Mouse (Mus musculus): ENCODE data around the gene Cdhr5. TPM values are rescaled to one million over a fixed set of nuclear protein-coding genes. Genes with fewer than 3 reads are reported as not detected.
"Not testable (repeated sequence)": the region's sequence is repeated elsewhere in the genome, so short reads cannot be mapped to it uniquely, and the experiment has no call there.

Cdhr5 gene
- polyA plus RNA-seq, 1 experiment from 2014 or later = 0.19 TPM

DNA sequence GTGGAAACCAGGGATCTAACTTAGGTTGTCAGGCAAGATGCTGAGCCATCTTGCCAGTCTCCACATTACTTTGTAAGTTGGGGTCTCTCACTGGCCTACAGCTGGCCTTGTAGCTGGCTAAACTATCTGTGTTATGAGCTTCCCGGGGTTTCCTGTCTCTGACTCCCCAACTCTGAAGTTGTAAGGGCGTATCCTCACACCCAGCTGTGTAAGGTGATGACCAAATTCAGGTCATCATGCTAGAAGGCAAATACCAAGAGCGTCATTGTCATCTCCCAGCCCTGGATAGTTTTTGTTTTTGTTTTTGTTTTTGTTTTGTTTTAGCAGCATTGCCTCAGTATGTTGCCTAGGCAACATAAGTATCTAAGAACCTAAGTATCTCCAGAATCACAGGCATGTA lies 6.0 kb downstream of the Cdhr5 start:
- 81% methylated on average over 3 of the region's 3 CpGs for WGBS
- no peak for ATAC-seq (ENCODE audit: insufficient number of reproducible peaks, low FRiP score, low TSS enrichment, low read depth)
- Histone ChIP-seq H3K36me3 (no peaks in the 10 kb centered on the region), H3K27me3 (no peaks in the 10 kb centered on the region), H3K9ac (no peak overlapping the region), H3K4me3 (no peak overlapping the region), H3K4me2 (no peak overlapping the region), H3K4me1 (peaks cover 8% of the 10 kb centered on the region; the same call in 1 of the 2 replicates), H3K27ac (no peak overlapping the region), H3K9me3 (no peaks in the 10 kb centered on the region)

DNA sequence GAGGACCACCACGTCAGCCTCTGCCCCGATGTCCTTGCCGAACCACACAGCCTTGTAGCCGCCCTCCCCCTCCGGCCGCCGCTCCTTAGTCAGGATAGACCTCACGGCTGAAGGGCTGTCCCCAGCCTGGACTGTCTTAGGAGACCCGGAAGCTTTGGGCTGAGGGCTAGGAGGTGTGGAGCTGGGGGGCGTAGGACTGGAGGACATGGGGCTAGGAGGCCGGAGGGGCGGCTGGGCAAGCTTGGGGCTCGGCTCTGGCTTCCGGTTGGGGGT lies 7.4 kb downstream of the Cdhr5 start:
- H3K9me3 ChIP-seq = no peaks in the 10 kb centered on the region
- 0 out of 2 replicates have a peak overlapping the region, but pooled peaks have one; percentile 0 for H3K4me2 ChIP-seq
- no peaks in the 10 kb centered on the region for H3K36me3 ChIP-seq
- H3K4me1 ChIP-seq = peaks cover 18% of the 10 kb centered on the region
- no peak overlapping the region for H3K27ac ChIP-seq
- no peak for ATAC-seq (ENCODE audit: insufficient number of reproducible peaks, low FRiP score, low TSS enrichment, low read depth)
- no peak overlapping the region for H3K4me3 ChIP-seq
- 76% methylated on average over 14 of the region's 14 CpGs for WGBS
- no peaks in the 10 kb centered on the region for H3K27me3 ChIP-seq
- no peak overlapping the region for H3K9ac ChIP-seq

DNA sequence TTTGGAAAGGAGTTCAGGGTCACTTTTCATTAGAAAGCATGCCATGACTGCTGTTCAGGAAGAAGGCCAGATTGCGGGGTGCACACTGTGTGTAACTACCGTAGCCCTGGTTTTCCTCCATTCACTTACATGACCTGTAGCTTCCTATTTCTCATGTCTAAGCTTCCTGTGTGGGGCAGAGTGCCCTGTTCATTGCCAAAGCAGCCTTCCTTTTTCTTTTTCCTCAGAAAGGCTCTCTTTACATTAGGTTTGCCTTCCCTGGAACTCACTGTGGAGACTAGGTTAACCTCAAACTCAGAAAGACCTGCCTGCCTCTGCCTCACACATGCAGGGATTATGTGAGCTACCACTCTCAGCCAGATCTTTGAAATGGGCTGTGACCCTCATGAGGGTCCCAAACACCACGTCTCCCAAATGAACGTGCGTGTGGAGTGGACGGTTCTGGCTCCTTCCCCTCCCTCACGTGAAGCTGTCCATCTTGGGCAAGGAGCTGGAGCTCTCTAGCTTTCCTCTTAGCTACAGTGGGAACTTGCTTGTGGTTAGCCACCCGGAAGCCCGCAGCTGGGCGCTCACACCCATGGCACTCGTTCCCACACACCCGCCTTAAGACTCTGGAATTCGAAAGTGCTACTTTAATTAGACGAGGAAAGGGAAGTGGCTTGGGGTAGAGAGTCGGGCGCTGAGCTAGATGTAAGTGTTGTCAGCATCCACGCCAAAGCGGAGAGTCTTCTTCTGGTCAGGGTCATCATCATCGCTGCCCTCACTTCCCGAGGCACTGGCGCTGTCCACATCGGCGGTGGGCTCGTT lies 7.9 kb downstream of the Cdhr5 start:
- peaks cover 5% of the 10 kb centered on the region for H3K36me3 ChIP-seq
- no peak overlapping the region for H3K9ac ChIP-seq
- H3K27me3 ChIP-seq = no peaks in the 10 kb centered on the region
- H3K4me1 ChIP-seq = peaks cover 18% of the 10 kb centered on the region
- no peak overlapping the region for H3K4me3 ChIP-seq
- 72% methylated on average over 24 of the region's 24 CpGs for WGBS
- H3K4me2 ChIP-seq = 0 out of 2 replicates have a peak overlapping the region, but pooled peaks have one; percentile 0
- H3K27ac ChIP-seq = no peak overlapping the region
- H3K9me3 ChIP-seq = no peaks in the 10 kb centered on the region
- no peak for ATAC-seq (ENCODE audit: insufficient number of reproducible peaks, low FRiP score, low TSS enrichment, low read depth)

DNA sequence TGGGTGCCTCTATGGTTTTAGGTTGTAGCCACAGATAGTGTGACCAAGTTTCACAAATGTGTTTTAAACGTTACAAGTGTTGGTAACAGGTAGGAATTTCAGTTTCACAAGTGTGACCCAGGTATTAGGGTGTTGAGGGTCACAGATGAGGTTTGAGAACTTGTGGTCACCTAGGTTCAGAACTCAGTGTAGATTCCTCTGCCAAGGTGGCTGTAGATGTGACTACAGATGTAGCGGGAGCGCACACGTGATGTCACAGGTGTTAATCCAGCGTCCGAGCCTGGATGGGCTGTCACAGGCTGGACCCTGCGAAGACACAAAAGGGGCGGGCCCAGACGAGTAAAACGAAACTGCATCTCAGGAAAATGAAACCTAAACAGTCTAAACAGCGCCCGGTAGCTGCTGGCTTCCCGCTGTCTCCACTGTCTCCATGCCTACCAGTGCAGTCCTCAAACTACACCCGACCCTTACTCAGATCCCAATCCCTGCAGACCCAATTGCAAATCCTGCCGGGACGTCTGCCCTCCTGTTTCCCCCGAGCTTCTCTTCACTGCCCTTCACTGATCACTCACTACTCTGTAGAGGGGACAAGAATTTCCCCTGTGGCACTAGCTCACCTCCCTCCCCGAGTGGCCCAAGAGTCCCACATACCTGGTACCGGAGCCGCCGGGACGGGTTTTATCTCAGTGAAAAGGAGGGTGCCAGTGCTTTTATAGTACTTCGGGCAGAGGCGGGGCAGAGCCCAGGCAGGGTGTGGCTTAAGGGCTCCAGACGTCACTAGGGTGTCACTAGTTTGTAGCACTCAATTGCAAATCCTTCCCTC lies 10.6 kb downstream of the Cdhr5 start, which contains the start of gene Irf7:
Gene Irf7 (minus strand): TSS at position 743 of the 823 bp plus-strand sequence.
- Histone ChIP-seq H3K9ac (peak within 1 kb of the TSS; percentile 39; the same call in 1 of the 2 replicates), H3K27ac (no peak within 1 kb of the TSS), H3K4me1 (peaks cover 18% of the 10 kb centered on the region), H3K36me3 (peaks cover 32% of the 10 kb centered on the region), H3K4me2 (peak within 1 kb of the TSS; percentile 77), H3K4me3 (peak within 1 kb of the TSS; percentile 50), H3K9me3 (no peaks in the 10 kb centered on the region), H3K27me3 (no peaks in the 10 kb centered on the region)
- ATAC-seq (ENCODE audit: insufficient number of reproducible peaks, low FRiP score, low TSS enrichment, low read depth) = 0 out of 2 replicates have a peak, but pooled peaks have one; percentile 13
- WGBS = 11% methylated on average over 25 of the region's 25 CpGs

DNA sequence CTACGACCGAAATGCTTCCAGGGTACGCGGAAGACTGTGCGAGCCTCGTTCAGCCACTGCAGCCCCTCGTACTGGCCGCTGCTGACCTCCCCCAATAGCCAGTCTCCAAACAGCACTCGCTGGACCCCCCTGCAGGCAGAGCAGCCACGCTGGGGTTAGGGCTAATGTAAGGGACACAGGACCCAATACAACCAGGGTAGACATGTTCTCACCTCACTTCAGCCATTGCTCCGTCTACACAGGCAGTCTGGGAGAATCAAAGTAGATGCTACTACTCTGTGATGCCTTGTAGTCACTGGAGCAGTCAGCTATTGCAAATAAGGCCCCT lies 11.2 kb downstream of the Cdhr5 start:
- H3K4me2 ChIP-seq = peak overlapping the region; percentile 77; the same call in 1 of the 2 replicates
- 45% methylated on average over 11 of the region's 11 CpGs for WGBS
- H3K9me3 ChIP-seq = no peaks in the 10 kb centered on the region
- peaks cover 38% of the 10 kb centered on the region for H3K36me3 ChIP-seq
- no peaks in the 10 kb centered on the region for H3K27me3 ChIP-seq
- peaks cover 18% of the 10 kb centered on the region for H3K4me1 ChIP-seq
- H3K27ac ChIP-seq = no peak overlapping the region
- ATAC-seq (ENCODE audit: insufficient number of reproducible peaks, low FRiP score, low TSS enrichment, low read depth) = no peak
- H3K9ac ChIP-seq = no peak overlapping the region
- H3K4me3 ChIP-seq = peak overlapping the region; percentile 50; the same call in 1 of the 2 replicates

DNA sequence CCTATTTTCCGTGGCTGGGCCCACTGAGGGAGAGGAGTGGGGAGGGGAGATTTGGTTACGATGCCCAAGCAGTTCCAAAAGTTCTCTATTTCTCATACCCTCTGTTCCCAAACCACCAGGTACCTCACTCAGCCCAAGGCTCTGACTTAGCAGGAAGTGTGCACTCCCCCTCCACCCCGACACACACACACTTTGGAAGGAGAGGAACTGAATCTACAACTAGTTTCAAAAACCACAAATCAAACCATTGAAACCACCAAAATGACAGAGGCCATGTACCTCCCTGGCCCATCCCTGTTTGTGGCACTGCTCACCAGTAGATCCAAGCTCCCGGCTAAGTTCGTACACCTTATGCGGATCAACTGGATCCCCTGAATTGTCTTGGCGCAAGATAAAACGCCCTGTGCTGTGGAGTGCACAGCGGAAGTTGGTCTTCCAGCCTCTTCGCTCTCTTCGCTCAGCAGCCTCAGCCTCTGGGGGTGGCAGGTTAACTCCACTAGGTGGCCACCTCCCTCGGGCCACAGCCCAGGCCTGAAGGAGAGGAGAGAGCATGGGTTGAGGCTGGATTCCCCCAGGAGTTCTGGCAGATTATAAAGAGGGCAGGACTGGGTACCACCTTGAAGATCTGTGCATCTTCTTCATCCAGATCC lies 11.7 kb downstream of the Cdhr5 start:
- ATAC-seq (ENCODE audit: insufficient number of reproducible peaks, low FRiP score, low TSS enrichment, low read depth) = no peak
- Histone ChIP-seq H3K36me3 (peaks cover 42% of the 10 kb centered on the region), H3K4me3 (peak overlapping the region; percentile 50; the same call in 1 of the 2 replicates), H3K4me2 (no peak overlapping the region), H3K27ac (no peak overlapping the region), H3K4me1 (peaks cover 18% of the 10 kb centered on the region), H3K27me3 (no peaks in the 10 kb centered on the region), H3K9me3 (no peaks in the 10 kb centered on the region), H3K9ac (no peak overlapping the region)
- WGBS = 32% methylated on average over 12 of the region's 12 CpGs

DNA sequence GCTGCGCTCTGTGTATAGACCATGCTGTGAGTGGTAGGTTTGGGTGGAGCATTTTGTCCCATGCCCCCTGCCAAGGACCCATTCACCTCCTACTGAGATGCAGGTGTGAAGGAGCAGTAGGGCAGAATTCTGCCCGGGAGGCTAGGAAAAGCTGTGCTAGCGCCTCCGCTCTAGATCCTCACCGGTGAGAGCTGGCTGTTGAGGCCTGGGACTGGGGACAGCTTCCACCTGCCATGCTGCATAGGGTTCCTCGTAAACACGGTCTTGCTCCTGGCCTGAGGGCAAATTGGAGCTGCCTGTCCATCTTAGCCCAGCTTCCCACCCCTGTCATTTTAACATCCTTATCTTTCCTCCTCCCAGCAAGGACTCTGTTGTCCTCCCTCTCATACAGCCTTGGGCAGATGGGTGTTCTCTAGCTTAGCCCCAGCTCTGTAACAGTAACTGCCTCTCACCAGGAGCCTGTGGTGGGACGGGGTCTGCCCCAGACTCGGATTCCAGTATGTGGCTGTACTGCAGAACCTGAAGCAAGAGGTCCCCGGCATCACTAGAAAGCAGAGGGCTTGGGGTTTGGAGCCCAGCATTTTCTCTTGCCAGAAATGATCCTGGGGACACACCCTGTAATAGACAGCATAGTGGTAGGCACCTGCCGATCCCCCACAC lies 12.4 kb downstream of the Cdhr5 start:
- ATAC-seq (ENCODE audit: insufficient number of reproducible peaks, low FRiP score, low TSS enrichment, low read depth) = no peak
- Histone ChIP-seq H3K9ac (no peak overlapping the region), H3K36me3 (peaks cover 50% of the 10 kb centered on the region), H3K4me3 (no peak overlapping the region), H3K4me2 (no peak overlapping the region), H3K9me3 (no peaks in the 10 kb centered on the region), H3K4me1 (peaks cover 18% of the 10 kb centered on the region), H3K27ac (no peak overlapping the region), H3K27me3 (no peaks in the 10 kb centered on the region)
- 62% methylated on average over 11 of the region's 11 CpGs for WGBS

DNA sequence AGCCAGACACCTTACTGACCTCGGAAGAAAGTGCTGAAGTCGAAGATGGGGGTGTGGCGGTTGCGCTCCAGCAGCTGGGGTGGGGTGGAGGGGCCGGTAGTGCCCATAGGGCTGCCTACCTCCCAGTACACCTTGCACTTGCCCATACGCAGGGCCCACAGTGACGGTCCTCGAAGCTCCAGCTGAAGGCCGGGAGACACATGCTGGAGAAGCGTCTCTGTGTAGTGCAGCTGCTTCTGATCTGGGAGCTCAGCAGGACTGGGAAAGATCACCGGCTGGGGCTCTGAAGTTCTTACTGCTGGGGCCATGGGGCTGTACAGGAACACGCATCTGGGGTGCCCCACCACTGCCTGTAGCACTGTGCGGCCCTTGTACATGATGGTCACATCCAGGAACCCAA lies 12.9 kb downstream of the Cdhr5 start:
- Histone ChIP-seq H3K9ac (no peak overlapping the region), H3K27me3 (no peaks in the 10 kb centered on the region), H3K27ac (no peak overlapping the region), H3K4me1 (peaks cover 18% of the 10 kb centered on the region), H3K4me2 (no peak overlapping the region), H3K36me3 (peaks cover 55% of the 10 kb centered on the region), H3K9me3 (no peaks in the 10 kb centered on the region), H3K4me3 (no peak overlapping the region)
- no peak for ATAC-seq (ENCODE audit: insufficient number of reproducible peaks, low FRiP score, low TSS enrichment, low read depth)
- 84% methylated on average over 13 of the region's 13 CpGs for WGBS

DNA sequence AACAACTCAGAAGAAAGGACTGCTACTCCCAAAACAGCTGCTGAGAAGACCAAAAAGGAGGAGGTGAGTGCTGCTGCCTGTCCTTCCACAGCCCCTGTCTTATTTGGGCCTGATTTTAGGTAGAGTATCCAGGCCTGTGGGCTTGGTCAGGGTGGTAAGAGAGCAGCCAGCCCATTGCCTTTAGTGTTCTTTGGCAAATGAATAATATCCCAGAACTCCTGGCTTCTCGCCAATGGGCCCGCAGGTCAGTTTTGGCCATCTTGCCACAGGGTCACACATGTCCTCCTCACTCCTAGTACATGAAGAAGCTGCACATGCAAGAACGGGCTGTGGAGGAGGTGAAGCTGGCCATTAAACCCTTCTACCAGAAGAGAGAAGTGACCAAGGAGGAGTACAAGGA lies 15.1 kb downstream of the Cdhr5 start:
- WGBS = 87% methylated on average over 3 of the region's 3 CpGs
- ATAC-seq (ENCODE audit: insufficient number of reproducible peaks, low FRiP score, low TSS enrichment, low read depth) = no peak
- H3K4me1 ChIP-seq = peaks cover 17% of the 10 kb centered on the region
- no peaks in the 10 kb centered on the region for H3K9me3 ChIP-seq
- H3K4me3 ChIP-seq = no peak overlapping the region
- H3K27ac ChIP-seq = no peak overlapping the region
- no peaks in the 10 kb centered on the region for H3K27me3 ChIP-seq
- no peak overlapping the region for H3K9ac ChIP-seq
- no peak overlapping the region for H3K4me2 ChIP-seq
- H3K36me3 ChIP-seq = peaks cover 76% of the 10 kb centered on the region

DNA sequence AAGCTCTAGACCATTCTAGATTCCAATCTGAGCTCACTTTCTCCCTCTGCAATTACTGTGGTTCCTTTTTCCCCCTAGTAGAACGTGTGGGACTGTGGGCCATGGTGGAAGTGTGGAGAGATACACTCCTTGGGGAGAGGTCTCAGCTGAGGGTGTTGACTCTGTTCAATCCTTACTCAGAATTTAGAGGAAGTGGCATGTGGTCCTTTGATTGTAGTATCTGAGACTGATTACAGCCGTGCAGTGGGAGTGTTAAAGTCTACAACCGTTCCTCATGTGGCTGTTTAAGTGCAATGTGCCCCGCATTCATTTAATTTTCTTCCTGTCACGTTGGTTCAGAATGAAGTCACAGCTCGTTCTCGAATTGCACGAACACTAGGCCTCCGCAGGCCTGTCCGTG lies 20.4 kb downstream of the Cdhr5 start:
- Histone ChIP-seq H3K4me1 (no peaks in the 10 kb centered on the region), H3K27ac (no peak overlapping the region), H3K9ac (no peak overlapping the region), H3K27me3 (no peaks in the 10 kb centered on the region), H3K4me2 (no peak overlapping the region), H3K9me3 (no peaks in the 10 kb centered on the region), H3K4me3 (no peak overlapping the region), H3K36me3 (peaks cover 90% of the 10 kb centered on the region)
- 86% methylated on average over 10 of the region's 10 CpGs for WGBS
- ATAC-seq (ENCODE audit: insufficient number of reproducible peaks, low FRiP score, low TSS enrichment, low read depth) = no peak

DNA sequence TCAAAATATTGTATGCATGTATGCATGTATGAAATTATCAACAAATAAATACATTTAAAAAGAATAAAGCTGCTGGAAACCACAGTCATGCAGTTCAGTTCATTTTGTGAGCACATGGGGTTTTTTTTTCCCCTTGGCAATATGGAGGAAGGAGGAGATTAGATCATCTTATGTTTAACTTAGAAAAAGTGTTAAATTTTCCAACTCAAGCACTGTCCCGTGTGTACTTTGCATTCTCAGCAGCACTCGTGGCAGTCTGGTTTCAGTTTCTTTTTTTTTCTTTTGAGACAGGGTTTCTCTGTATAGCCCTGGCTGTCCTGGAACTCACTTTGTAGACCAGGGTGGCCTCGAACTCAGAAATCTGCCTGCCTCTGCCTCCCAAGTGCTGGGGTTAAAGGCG lies 26.1 kb downstream of the Cdhr5 start:
- H3K4me1 ChIP-seq; H3K9ac ChIP-seq; H3K9me3 ChIP-seq; H3K27me3 ChIP-seq; H3K4me3 ChIP-seq; H3K27ac ChIP-seq; ATAC-seq (ENCODE audit: insufficient number of reproducible peaks, low FRiP score, low TSS enrichment, low read depth); H3K4me2 ChIP-seq: not testable (repeated sequence)
- 84% methylated on average over 4 of the region's 4 CpGs for WGBS
- peaks cover 89% of the 10 kb centered on the region for H3K36me3 ChIP-seq
